Mouse (Mus musculus): ENCODE data around the gene Fam213a.
A peak's percentile ranks its signal among the peaks of the same experiment; 100 is the strongest.
"Not testable (repeated sequence)": the region's sequence is repeated elsewhere in the genome, so short reads cannot be mapped to it uniquely, and the experiment has no call there.

The Fam213a gene

GRCm38 (mm10) chr14:41013630-41014613 lies at the start of gene Fam213a:
Fam213a (minus strand) TSS chr14:41013788.
- DNase-seq (ENCODE audit: low read depth, low spot score) = peak; percentile 96

- not testable (repeated sequence) for DNase-seq (ENCODE audit: low read depth, low spot score)
Measured at GRCm38 (mm10) chr14:41053190-41053589, 39.6 kb upstream of the Fam213a start.

GRCm38 (mm10) chr14:41052481-41052880 lies 38.9 kb upstream of the Fam213a start:
- peak; percentile 20 for DNase-seq (ENCODE audit: low read depth, low spot score)

GRCm38 (mm10) chr14:41050471-41050870 lies 36.9 kb upstream of the Fam213a start:
- no peak for DNase-seq (ENCODE audit: low read depth, low spot score)

GRCm38 (mm10) chr14:41047402-41047801 lies 33.8 kb upstream of the Fam213a start:
- no peak for DNase-seq (ENCODE audit: low read depth, low spot score)

- peak; percentile 76 for DNase-seq (ENCODE audit: low read depth, low spot score)
Measured at GRCm38 (mm10) chr14:41035146-41035798, 21.7 kb upstream of the Fam213a start.

GRCm38 (mm10) chr14:41033135-41034110 lies 19.8 kb upstream of the Fam213a start:
- peak; percentile 89 for DNase-seq (ENCODE audit: low read depth, low spot score)

GRCm38 (mm10) chr14:41030989-41031513 lies 17.5 kb upstream of the Fam213a start:
- DNase-seq (ENCODE audit: low read depth, low spot score) = no peak

GRCm38 (mm10) chr14:41029303-41029702 lies 15.7 kb upstream of the Fam213a start:
- DNase-seq (ENCODE audit: low read depth, low spot score) = no peak

GRCm38 (mm10) chr14:41025594-41026284 lies 12.2 kb upstream of the Fam213a start:
- DNase-seq (ENCODE audit: low read depth, low spot score) = no peak

- DNase-seq (ENCODE audit: low read depth, low spot score) = no peak
Measured at GRCm38 (mm10) chr14:41025087-41025486, 11.5 kb upstream of the Fam213a start.

GRCm38 (mm10) chr14:41021246-41021645 lies 7.7 kb upstream of the Fam213a start:
- DNase-seq (ENCODE audit: low read depth, low spot score) = no peak

- DNase-seq (ENCODE audit: low read depth, low spot score) = no peak
Measured at GRCm38 (mm10) chr14:41017460-41017859, 3.9 kb upstream of the Fam213a start.

- peak; percentile 69 for DNase-seq (ENCODE audit: low read depth, low spot score)
Measured at GRCm38 (mm10) chr14:41014701-41015240, 1.2 kb upstream of the Fam213a start.

GRCm38 (mm10) chr14:41013143-41013542 lies 445 bp downstream of the Fam213a start:
- DNase-seq (ENCODE audit: low read depth, low spot score) = no peak

GRCm38 (mm10) chr14:41011916-41012315 lies 1.7 kb downstream of the Fam213a start:
- DNase-seq (ENCODE audit: low read depth, low spot score) = no peak

GRCm38 (mm10) chr14:41008138-41008537 lies 5.5 kb downstream of the Fam213a start:
- DNase-seq (ENCODE audit: low read depth, low spot score) = no peak

GRCm38 (mm10) chr14:41007641-41008040 lies 5.9 kb downstream of the Fam213a start:
- no peak for DNase-seq (ENCODE audit: low read depth, low spot score)

- DNase-seq (ENCODE audit: low read depth, low spot score) = peak; percentile 59
Measured at GRCm38 (mm10) chr14:41006899-41007298, 6.7 kb downstream of the Fam213a start.

GRCm38 (mm10) chr14:41006263-41006662 lies 7.3 kb downstream of the Fam213a start:
- DNase-seq (ENCODE audit: low read depth, low spot score) = no peak
